Mouse (Mus musculus): ENCODE measurements around the gene Yrdc.

The Yrdc gene

DNA sequence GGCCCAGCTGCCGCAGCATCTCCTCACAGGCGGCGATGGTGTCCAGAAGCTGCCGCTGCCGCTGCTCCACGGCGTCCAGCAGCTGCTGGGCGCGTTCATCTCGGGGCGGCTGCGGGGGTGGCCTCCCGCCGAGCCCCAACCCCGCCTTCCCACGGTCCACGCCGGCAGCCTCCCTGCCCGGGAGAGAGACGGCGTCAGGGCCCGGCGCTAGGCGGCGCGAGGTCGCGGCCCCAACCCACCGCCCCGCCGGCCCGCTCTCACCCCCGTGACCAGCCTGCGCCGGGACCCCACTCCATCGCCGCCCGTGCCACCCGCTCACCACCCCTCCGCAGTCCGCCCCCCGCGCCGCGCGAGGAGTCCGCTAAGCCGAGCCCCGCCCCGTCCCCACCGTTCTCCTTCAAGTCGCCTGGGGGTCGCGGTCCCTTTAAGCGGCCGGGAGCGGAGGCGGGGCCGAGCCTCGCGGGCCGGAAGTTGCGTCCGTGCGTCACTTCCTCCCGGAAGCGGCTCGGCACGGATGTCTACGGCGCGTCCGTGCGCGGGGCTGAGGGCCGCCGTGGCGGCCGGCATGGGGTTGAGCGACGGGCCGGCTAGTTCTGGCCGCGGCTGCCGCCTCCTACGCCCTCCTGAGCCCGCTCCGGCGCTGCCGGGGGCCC lies at the start of gene Yrdc:
Gene Yrdc (plus strand): TSS at position 419 of the 653 bp plus-strand sequence.
- DNase-seq (ENCODE audit: low read depth, low spot score) = peak; percentile 89

DNA sequence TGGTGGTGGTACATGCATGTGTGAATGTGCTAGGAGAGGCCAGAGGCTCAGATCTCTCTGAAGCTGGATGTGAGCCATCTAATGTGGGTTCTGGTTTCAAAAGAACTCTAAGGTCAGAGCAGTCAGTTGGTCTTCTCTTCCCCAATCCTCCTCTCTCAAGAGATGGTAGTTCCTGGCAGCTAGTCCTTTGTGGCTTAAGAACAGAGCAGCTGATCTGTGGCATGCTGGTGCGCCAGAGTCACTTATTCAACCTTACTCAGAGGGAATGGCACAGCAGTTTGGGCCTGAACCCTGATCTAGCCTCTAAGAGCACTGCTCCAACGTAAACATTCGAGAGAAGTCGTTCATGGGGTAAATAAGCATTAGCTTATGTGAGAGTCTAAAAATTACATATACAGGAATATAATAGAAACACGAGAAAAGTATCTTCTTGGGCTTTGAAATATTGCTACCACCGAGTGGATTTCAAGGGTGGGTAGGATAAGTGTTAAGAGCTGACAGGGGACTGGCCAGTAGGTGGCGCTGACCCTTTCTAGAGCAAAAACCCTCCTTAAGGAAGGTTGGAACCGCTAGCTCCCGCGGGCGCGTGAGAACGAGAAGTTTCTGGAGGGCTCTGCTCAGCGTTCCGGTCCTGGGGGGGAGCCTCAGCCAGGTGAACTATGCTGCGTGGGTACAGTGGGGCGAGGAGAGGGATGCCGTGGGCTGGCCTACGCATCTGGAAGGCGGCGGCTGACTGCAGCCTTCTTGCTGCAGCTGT lies 48.7 kb upstream of the Yrdc start, which contains the start of gene Mtf1:
Gene Mtf1 (plus strand): TSS at position 553 of the 757 bp plus-strand sequence.
- peak; percentile 72 for DNase-seq (ENCODE audit: low read depth, low spot score)

GRCm38 (mm10) chr4:124802309-124803260 lies 47.9 kb upstream of the Yrdc start:
- peak; percentile 93 for DNase-seq (ENCODE audit: low read depth, low spot score)

DNA sequence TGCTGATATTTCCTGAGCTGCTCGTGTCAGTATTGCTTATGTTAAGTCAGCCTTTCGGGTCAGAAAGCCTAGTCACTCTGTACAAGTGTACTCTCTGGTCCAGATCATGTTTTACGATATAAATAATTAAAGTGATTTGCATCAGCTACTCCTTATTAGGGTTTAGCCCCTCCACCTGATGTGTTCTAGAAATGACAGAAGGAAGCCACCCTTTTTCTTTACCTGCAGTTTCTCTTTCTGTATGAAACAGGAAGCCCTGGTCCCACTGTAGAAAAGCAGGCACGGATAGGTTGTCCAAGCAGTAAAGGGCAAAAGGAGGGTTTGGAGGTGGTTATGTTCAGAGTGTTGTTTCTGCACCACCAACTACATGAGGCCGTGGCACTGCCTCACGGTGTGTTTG lies 47.1 kb upstream of the Yrdc start:
- DNase-seq (ENCODE audit: low read depth, low spot score) = no peak

- DNase-seq (ENCODE audit: low read depth, low spot score) = no peak
These were observed 42.0 kb upstream of the Yrdc start for GRCm38 (mm10) chr4:124808511-124808910.

- DNase-seq (ENCODE audit: low read depth, low spot score) = no peak
These were observed 41.2 kb upstream of the Yrdc start for GRCm38 (mm10) chr4:124809136-124809883.

GRCm38 (mm10) chr4:124810056-124810455 lies 40.4 kb upstream of the Yrdc start:
- DNase-seq (ENCODE audit: low read depth, low spot score) = no peak

- DNase-seq (ENCODE audit: low read depth, low spot score) = no peak
These were observed 39.0 kb upstream of the Yrdc start for GRCm38 (mm10) chr4:124811347-124811975.

GRCm38 (mm10) chr4:124815901-124816300 lies 34.6 kb upstream of the Yrdc start:
- no peak for DNase-seq (ENCODE audit: low read depth, low spot score)

GRCm38 (mm10) chr4:124817803-124818202 lies 32.7 kb upstream of the Yrdc start:
- DNase-seq (ENCODE audit: low read depth, low spot score) = no peak

DNA sequence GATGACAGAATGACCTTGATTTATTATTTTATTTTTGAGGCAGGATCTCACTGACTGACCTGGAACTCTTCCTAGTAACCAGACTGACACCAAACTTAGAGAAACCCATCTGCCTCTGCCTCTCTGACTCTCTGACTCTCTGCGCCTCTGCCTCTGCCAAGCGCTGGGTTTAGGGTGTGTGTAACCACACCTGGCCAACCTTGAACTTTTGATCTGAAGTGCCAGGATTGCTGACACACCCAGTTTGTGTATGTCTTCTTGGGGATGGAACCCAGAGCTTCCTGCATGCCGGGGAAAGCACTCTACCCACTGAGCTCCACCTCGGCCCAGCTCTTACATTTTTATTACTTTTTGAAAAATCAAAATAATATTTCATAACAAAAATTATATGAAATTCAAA lies 31.6 kb upstream of the Yrdc start:
- DNase-seq (ENCODE audit: low read depth, low spot score) = no peak

DNA sequence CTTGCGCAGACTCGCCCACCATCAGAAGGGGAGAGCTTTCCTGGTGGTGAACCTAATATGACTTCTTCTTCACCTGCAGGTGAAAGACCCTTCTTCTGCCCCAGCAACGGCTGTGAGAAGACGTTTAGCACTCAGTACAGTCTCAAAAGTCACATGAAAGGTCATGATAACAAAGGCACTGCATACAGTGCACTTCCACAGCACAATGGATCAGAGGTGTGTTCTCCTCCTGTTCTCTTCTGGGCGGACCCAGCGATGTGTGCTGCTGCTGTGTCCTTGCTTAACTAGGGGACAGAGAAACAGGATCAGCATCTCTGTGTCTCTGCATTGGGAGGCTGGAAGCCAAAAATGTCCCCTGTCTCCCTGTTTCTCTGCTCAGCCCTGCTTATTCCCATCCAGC lies 25.5 kb upstream of the Yrdc start:
- DNase-seq (ENCODE audit: low read depth, low spot score) = no peak

- no peak for DNase-seq (ENCODE audit: low read depth, low spot score)
These were observed 25.0 kb upstream of the Yrdc start for GRCm38 (mm10) chr4:124825371-124825965.

DNA sequence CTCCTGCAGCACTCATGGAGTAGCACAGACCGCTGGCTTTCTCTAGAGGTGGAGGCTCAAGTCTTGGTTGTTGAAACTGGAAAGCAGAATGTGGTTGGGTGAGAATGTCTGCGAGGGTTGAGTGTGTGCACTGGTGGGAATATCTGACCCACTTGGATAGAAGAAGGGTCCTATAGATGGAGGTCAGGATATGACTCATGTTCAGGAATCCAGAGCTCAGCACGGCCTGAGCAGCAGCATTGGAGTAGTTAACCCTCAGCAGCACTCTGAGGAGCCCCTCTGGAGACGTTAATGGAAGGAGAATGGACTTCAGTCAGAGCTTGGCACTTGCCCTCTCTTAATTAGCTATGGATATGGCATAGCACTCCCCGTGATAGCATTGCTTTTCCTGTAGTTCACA lies 20.8 kb upstream of the Yrdc start:
- no peak for DNase-seq (ENCODE audit: low read depth, low spot score)

DNA sequence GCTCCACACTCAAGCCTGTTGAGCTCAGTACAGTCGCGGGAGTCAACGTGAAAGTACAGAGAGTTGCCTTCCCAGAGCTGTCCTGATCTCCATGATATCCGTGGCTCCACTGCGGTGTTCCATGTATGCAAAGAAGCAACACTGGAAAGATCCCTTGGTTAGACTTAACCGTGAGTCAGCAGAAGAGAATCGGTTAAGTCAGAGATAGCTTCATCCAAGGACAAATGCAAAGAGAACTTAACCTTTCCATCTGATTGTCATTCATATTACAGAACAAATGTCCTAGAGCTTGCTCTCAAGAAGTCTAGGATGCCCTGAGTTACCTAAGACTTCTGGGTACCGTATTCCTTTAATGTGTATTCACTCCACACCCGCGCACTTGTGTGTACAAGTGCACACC lies 17.7 kb upstream of the Yrdc start:
- no peak for DNase-seq (ENCODE audit: low read depth, low spot score)

- DNase-seq (ENCODE audit: low read depth, low spot score) = no peak
These were observed 12.3 kb upstream of the Yrdc start for GRCm38 (mm10) chr4:124838035-124838700.

DNA sequence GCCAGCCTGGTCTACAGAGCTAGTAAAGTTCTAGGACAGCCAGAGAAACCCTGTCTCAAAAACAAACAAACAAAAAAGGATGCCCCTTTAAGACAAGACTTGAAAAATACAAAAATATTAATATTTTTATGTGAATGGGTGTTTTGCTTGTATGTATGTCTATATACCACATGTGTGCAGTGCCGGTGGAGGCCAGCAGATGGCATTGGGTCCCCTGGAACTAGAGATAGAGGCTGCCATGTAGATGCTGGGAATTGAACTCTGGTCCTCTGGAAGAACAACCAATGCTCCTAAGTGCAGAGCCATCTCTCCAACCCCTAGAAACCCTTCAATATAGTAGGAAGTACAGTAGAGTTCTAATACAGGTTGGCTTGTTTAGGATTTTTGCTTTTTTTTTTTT lies 9.5 kb upstream of the Yrdc start:
- DNase-seq (ENCODE audit: low read depth, low spot score) = no peak

GRCm38 (mm10) chr4:124843493-124843892 lies 7.0 kb upstream of the Yrdc start:
- DNase-seq (ENCODE audit: low read depth, low spot score) = no peak

- DNase-seq (ENCODE audit: low read depth, low spot score) = no peak
These were observed 2.9 kb upstream of the Yrdc start for GRCm38 (mm10) chr4:124847573-124847972.
